Comparison of ENCODE assay signal across 8 mouse cellular contexts in the genomic region with DNA sequence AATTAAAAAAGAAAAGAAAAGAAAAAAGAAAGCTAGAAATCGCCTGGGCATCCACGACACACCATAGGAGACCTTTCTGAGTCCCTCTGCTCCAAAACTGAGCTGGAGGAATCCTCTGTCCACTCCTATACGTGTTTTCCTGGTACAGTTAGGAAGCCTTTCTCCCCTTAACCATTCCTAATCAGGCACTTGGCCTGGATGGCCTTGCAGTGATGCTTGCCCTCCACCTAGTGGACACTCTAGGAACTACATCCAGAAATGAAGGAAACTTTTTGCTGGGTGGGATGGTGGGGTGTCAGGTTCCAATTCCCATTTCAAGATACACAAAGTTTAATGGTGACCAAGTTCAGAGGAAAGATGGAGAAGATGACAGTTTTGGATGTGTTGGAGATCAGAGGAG. TPM values are rescaled to one million over a fixed set of nuclear protein-coding genes. Genes with fewer than 3 reads are reported as not detected.
DNase-seq lines count a peak whose midpoint lies in the region; ATAC-seq lines count a peak whose summit lies in the region.

No protein-coding gene starts in this region.

- H3K4me1 ChIP-seq in hindbrain, embryonic 11.5 days (replicated peaks; ENCODE audit: control insufficient read depth, insufficient read depth, low read length): peaks cover 4% of the 10 kb centered on the region
- peaks cover 20% of the 10 kb centered on the region for H3K4me1 ChIP-seq in hindbrain, embryonic 13.5 days (replicated peaks)
- peaks cover 4% of the 10 kb centered on the region; the same call in 1 of the 2 replicates for H3K4me1 ChIP-seq in midbrain, embryonic 11.5 days (ENCODE audit: control insufficient read depth, insufficient read depth, low read length)
- H3K4me1 ChIP-seq in stomach, embryonic 16.5 days (ENCODE audit: control insufficient read depth, insufficient read depth, low read length): peaks cover 5% of the 10 kb centered on the region

- ATAC-seq in hindbrain, embryonic 11.5 days (ENCODE audit: low FRiP score): no peak
- ATAC-seq in hindbrain, embryonic 13.5 days (ENCODE audit: low FRiP score): no peak
- peak; percentile 80 for ATAC-seq in granulocyte monocyte progenitor cell, adult 5-6 weeks (replicated peaks; ENCODE audit: poor library complexity, severe bottlenecking)
- peak; percentile 58 for ATAC-seq in midbrain, embryonic 11.5 days (ENCODE audit: low FRiP score)
- ATAC-seq in stomach, embryonic 16.5 days (ENCODE audit: insufficient read depth, low FRiP score): peak; percentile 51; the same call in 1 of the 2 replicates

- H3K4me3 ChIP-seq in hindbrain, embryonic 11.5 days (ENCODE audit: low read depth, low read length): no peak overlapping the region
- no peak overlapping the region for H3K4me3 ChIP-seq in hindbrain, embryonic 13.5 days
- no peak overlapping the region for H3K4me3 ChIP-seq in midbrain, embryonic 11.5 days (ENCODE audit: low read depth, low read length)
- no peak overlapping the region for H3K4me3 ChIP-seq in stomach, embryonic 16.5 days (replicated peaks; ENCODE audit: low read length)

- no peak overlapping the region for H3K27ac ChIP-seq in hindbrain, embryonic 11.5 days (ENCODE audit: low read depth, low read length)
- no peak overlapping the region for H3K27ac ChIP-seq in hindbrain, embryonic 13.5 days
- no peak overlapping the region for H3K27ac ChIP-seq in midbrain, embryonic 11.5 days (ENCODE audit: low read depth, low read length)
- H3K27ac ChIP-seq in stomach, embryonic 16.5 days (ENCODE audit: low read length): no peak overlapping the region

- H3K36me3 ChIP-seq in hindbrain, embryonic 11.5 days (ENCODE audit: control insufficient read depth, insufficient read depth, low read length): no peaks in the 10 kb centered on the region
- H3K36me3 ChIP-seq in hindbrain, embryonic 13.5 days: no peaks in the 10 kb centered on the region
- H3K36me3 ChIP-seq in midbrain, embryonic 11.5 days (ENCODE audit: control insufficient read depth, insufficient read depth, low read length): no peaks in the 10 kb centered on the region
- H3K36me3 ChIP-seq in stomach, embryonic 16.5 days (ENCODE audit: control insufficient read depth, insufficient read depth, low read length): no peaks in the 10 kb centered on the region

- H3K9ac ChIP-seq in hindbrain, embryonic 11.5 days (ENCODE audit: low read depth, low read length): no peak overlapping the region
- H3K9ac ChIP-seq in hindbrain, embryonic 13.5 days: no peak overlapping the region
- H3K9ac ChIP-seq in midbrain, embryonic 11.5 days (ENCODE audit: low read length): no peak overlapping the region
- H3K9ac ChIP-seq in stomach, embryonic 16.5 days (ENCODE audit: low read length): no peak overlapping the region

- no peaks in the 10 kb centered on the region for H3K9me3 ChIP-seq in hindbrain, embryonic 11.5 days (ENCODE audit: control insufficient read depth, low read length)
- H3K9me3 ChIP-seq in hindbrain, embryonic 13.5 days: no peaks in the 10 kb centered on the region
- no peaks in the 10 kb centered on the region for H3K9me3 ChIP-seq in midbrain, embryonic 11.5 days (ENCODE audit: control insufficient read depth, low read length)
- no peaks in the 10 kb centered on the region for H3K9me3 ChIP-seq in stomach, embryonic 16.5 days (replicated peaks; ENCODE audit: control insufficient read depth, low read length)

- 11% methylated on average over 3 of the region's 3 CpGs for WGBS in hindbrain, embryonic 11.5 days
- 6% methylated on average over 3 of the region's 3 CpGs for WGBS in hindbrain, embryonic 13.5 days
- 7% methylated on average over 3 of the region's 3 CpGs for WGBS in large intestine, adult 2 months
- WGBS in midbrain, embryonic 11.5 days: 7% methylated on average over 3 of the region's 3 CpGs
- WGBS in stomach, embryonic 16.5 days: 6% methylated on average over 3 of the region's 3 CpGs

- no peak overlapping the region for H3K4me2 ChIP-seq in hindbrain, embryonic 11.5 days (replicated peaks; ENCODE audit: low read depth, low read length)
- H3K4me2 ChIP-seq in hindbrain, embryonic 13.5 days: no peak overlapping the region
- no peak overlapping the region for H3K4me2 ChIP-seq in midbrain, embryonic 11.5 days
- no peak overlapping the region for H3K4me2 ChIP-seq in stomach, embryonic 16.5 days (ENCODE audit: low read depth, low read length)

- peaks cover 9% of the 10 kb centered on the region for H3K27me3 ChIP-seq in hindbrain, embryonic 11.5 days (ENCODE audit: control insufficient read depth, insufficient read depth, low read length)
- H3K27me3 ChIP-seq in hindbrain, embryonic 13.5 days: peaks cover 14% of the 10 kb centered on the region
- H3K27me3 ChIP-seq in midbrain, embryonic 11.5 days (ENCODE audit: control insufficient read depth, insufficient read depth, low read length): peaks cover 11% of the 10 kb centered on the region
- 0 out of 2 replicates have a peak, but pooled peaks cover 3% of the 10 kb centered on the region for H3K27me3 ChIP-seq in stomach, embryonic 16.5 days (ENCODE audit: control insufficient read depth, insufficient read depth, low read length)

- peak; percentile 88 for DNase-seq in hindbrain, embryonic 11.5 days (ENCODE audit: low spot score)
- DNase-seq in T-cell, adult 2 months (ENCODE audit: low spot score): peak; percentile 67
- DNase-seq in cerebellum, postnatal 36 days: peak; percentile 63 to 84
- peak; percentile 45 for DNase-seq in large intestine, adult 2 months (ENCODE audit: low read depth, low spot score)
- peak; percentile 96 for DNase-seq in midbrain, embryonic 11.5 days (ENCODE audit: low spot score, missing footprints)

RNA-seq across cellular contexts. Expression of gene Ahdc1, which starts 5.8 kb away (rescaled TPM):
- 6.8 and 9.0 TPM in 2 replicates for polyA plus RNA-seq in hindbrain, embryonic 11.5 days (2014; fragmentation: Nextera tagmentation; extraction: Ambion mirVana)
- 11.0 and 12.5 TPM in 2 replicates for polyA plus RNA-seq in hindbrain, embryonic 13.5 days (2015; fragmentation: Nextera tagmentation; extraction: Ambion mirVana)
- 1.3 and 4.7 TPM in 2 replicates for total RNA-seq in granulocyte monocyte progenitor cell, adult 5-6 weeks (2014; fragmentation: Nextera tagmentation)
- total RNA-seq in granulocyte monocyte progenitor cell, adult 5-6 weeks (2017): 0.26 and 0.93 TPM in 2 replicates
- 9.5 and 9.8 TPM in 2 replicates for polyA plus RNA-seq in large intestine, adult 2 months (2012; rRNA removed)
- polyA plus RNA-seq in midbrain, embryonic 11.5 days (2014; fragmentation: Nextera tagmentation; extraction: Ambion mirVana): 4.9 and 5.3 TPM in 2 replicates
- 4.9 and 7.1 TPM in 2 replicates for polyA plus RNA-seq in stomach, embryonic 16.5 days (2015; fragmentation: Nextera tagmentation; extraction: Ambion mirVana)

RNA-seq across cellular contexts. Expression of gene Fgr, which starts 31.3 kb away (rescaled TPM):
- 0.08 and 0.34 TPM in 2 replicates for polyA plus RNA-seq in hindbrain, embryonic 11.5 days (2014; fragmentation: Nextera tagmentation; extraction: Ambion mirVana)
- 0.13 TPM in 1 of 2 replicates, not detected in the other for polyA plus RNA-seq in hindbrain, embryonic 13.5 days (2015; fragmentation: Nextera tagmentation; extraction: Ambion mirVana)
- not detected in 2 replicates for total RNA-seq in granulocyte monocyte progenitor cell, adult 5-6 weeks (2014; fragmentation: Nextera tagmentation)
- total RNA-seq in granulocyte monocyte progenitor cell, adult 5-6 weeks (2017): 0.99 and 2.4 TPM in 2 replicates
- polyA plus RNA-seq in large intestine, adult 2 months (2012; rRNA removed): 4.9 and 5.5 TPM in 2 replicates
- polyA plus RNA-seq in midbrain, embryonic 11.5 days (2014; fragmentation: Nextera tagmentation; extraction: Ambion mirVana): not detected in 2 replicates
- 1.2 and 1.8 TPM in 2 replicates for polyA plus RNA-seq in stomach, embryonic 16.5 days (2015; fragmentation: Nextera tagmentation; extraction: Ambion mirVana)

Comparison
In these comparisons a context has a peak if more than half of its experiments do, and no peak if none do; other contexts are left out.
1. ATAC-seq: peak in granulocyte monocyte progenitor cell, adult 5-6 weeks (single experiment), midbrain, embryonic 11.5 days (single experiment) and stomach, embryonic 16.5 days (single experiment); none in hindbrain, embryonic 11.5 days (single experiment) and hindbrain, embryonic 13.5 days (single experiment).
2. DNase-seq: peak in every context shown above with its lines; median percentile 96 in midbrain, embryonic 11.5 days; 88 in hindbrain, embryonic 11.5 days; 74 in cerebellum, postnatal 36 days; 67 in T-cell, adult 2 months; 45 in large intestine, adult 2 months.